Mouse (Mus musculus) liver, postnatal 0 days (tissue): ENCODE measurements around the gene Chmp6.

ENCODE experiments used
- CTCF ChIP-seq: sonication (generic); IDR thresholded peaks from 2 replicates; pipeline ENCODE4 v1.5.1; 2016; ENCODE audit warnings: antibody characterized with exemption, low read depth
- EP300 ChIP-seq: IDR thresholded peaks from 2 replicates; pipeline ENCODE4 v1.6.1; 2016; ENCODE audit warnings: antibody characterized with exemption, low read depth, mild to moderate bottlenecking

- TF ChIP-seq CTCF (no peak), EP300 (no peak)
Measured at GRCm38 (mm10) chr11:119950535-119950934, 37.3 kb downstream of the Chmp6 start.
